Mouse (Mus musculus) myocyte (in vitro differentiated cells): ENCODE measurements around the gene Serpina12.

ENCODE experiments used
- CEBPB ChIP-seq: IDR thresholded peaks from 2 replicates; pipeline ENCODE4 v1.6.1; 2011; ENCODE audit warnings: mild to moderate bottlenecking, moderate library complexity; ENCODE audit not compliant: poor library complexity, insufficient read depth, severe bottlenecking
- MAX ChIP-seq: IDR thresholded peaks from one replicate; pipeline ENCODE4 v1.6.1; 2011; ENCODE audit warnings: low read depth, mild to moderate bottlenecking, control low read depth
- MYOG ChIP-seq, 3 experiments: IDR thresholded peaks; one replicate each; pipeline ENCODE4 v1.6.1; 2011; ENCODE audit warnings: control low read depth in 2 of 3, low read depth in 2 of 3, mild to moderate bottlenecking in 2 of 3; ENCODE audit not compliant: insufficient read length in 2 of 3, control insufficient read depth in 1 of 3, insufficient read depth in 1 of 3
- POLR2A ChIP-seq: IDR thresholded peaks from one replicate; pipeline ENCODE4 v1.6.1; 2011; ENCODE audit warnings: low read depth, mild to moderate bottlenecking, control low read depth, moderate library complexity; ENCODE audit not compliant: insufficient read length
- SRF ChIP-seq: IDR thresholded peaks from one replicate; pipeline ENCODE4 v1.6.1; 2011; ENCODE audit warnings: low read depth; ENCODE audit not compliant: control insufficient read depth, insufficient read length
- TCF12 ChIP-seq: IDR thresholded peaks from one replicate; pipeline ENCODE4 v1.6.1; 2011; ENCODE audit warnings: mild to moderate bottlenecking, control low read depth; ENCODE audit not compliant: poor library complexity, insufficient read depth, severe bottlenecking
- USF1 ChIP-seq: IDR thresholded peaks from one replicate; pipeline ENCODE4 v1.6.1; 2011; ENCODE audit warnings: low read depth, mild to moderate bottlenecking, control low read depth, moderate library complexity

- peak; percentile 39 for TF ChIP-seq POLR2A
- TF ChIP-seq MAX, result no peak
- no peak for TF ChIP-seq SRF
- peak; percentile 46; the same call in 1 of the 2 replicates for TF ChIP-seq CEBPB
- peak in 2 of 3 experiments; percentile 10 to 81 for TF ChIP-seq MYOG (IDR thresholded peaks at IDR 0.05; ENCODE audit: control insufficient read depth in 1 of 3, insufficient read depth in 1 of 3, insufficient read length in 2 of 3, low read depth in 2 of 3)
- TF ChIP-seq USF1, result peak; percentile 32
- no peak for TF ChIP-seq TCF12
Measured at GRCm38 (mm10) chr12:104041401-104041800, 2.8 kb downstream of the Serpina12 start.
